Comparison of ENCODE assay signal across 16 mouse cellular contexts in genomic region chr3:6887053-6887700, GRCm38 (mm10).
DNase-seq lines count a peak whose midpoint lies in the region; ATAC-seq and TF ChIP-seq lines count a peak whose summit lies in the region.
"Had no signal": no experiment of that assay in that cellular context is flagged by ENCODE, and none has a peak within 500 bp of the region (broad histone marks: within the 10 kb centered on the region; RNA-seq: fewer than 3 reads in every experiment).

No protein-coding gene starts in this region.

- no peak overlapping the region; the same call in 1 of the 2 replicates for H3K27ac ChIP-seq in forebrain, embryonic 14.5 days (ENCODE audit: low read depth, low read length)
- no peak overlapping the region for H3K27ac ChIP-seq in gastrocnemius, adult 2 months
- H3K27ac ChIP-seq: embryonic facial prominence, embryonic 13.5 days; left cerebral cortex, adult 2 months; limb, embryonic 12.5 days had no signal

- DNase-seq in layer of hippocampus, adult 9-11 months, result peak; percentile 11
- no peak for DNase-seq in layer of hippocampus, adult 11-12 months (ENCODE audit: low spot score)
- peak; percentile 96 for DNase-seq in forebrain, embryonic 14.5 days (ENCODE audit: low spot score)
- peak; percentile 26 for DNase-seq in hindlimb bud, embryonic 11.5 days (ENCODE audit: extremely low spot score, low read depth, low spot score)
- peak; percentile 96 for DNase-seq in retina, postnatal 1 day
- no peak for DNase-seq in heart, postnatal 25 days (ENCODE audit: low spot score)
- DNase-seq in gastrocnemius, adult 2 months, result no peak
- DNase-seq: adrenal gland, adult 2 months; B cell, adult 2 months; cerebellum, postnatal 36 days; kidney, adult 11 months; kidney, postnatal 4 days; lung, postnatal 4 days had no signal

- H3K4me3 ChIP-seq in forebrain, embryonic 14.5 days (ENCODE audit: low read depth, low read length), result no peak overlapping the region
- H3K4me3 ChIP-seq in gastrocnemius, adult 2 months, result no peak overlapping the region
- H3K4me3 ChIP-seq: embryonic facial prominence, embryonic 13.5 days; left cerebral cortex, adult 2 months; limb, embryonic 12.5 days had no signal

- H3K9me3 ChIP-seq in forebrain, embryonic 14.5 days (replicated peaks; ENCODE audit: control insufficient read depth, low read length), result no peaks in the 10 kb centered on the region
- H3K9me3 ChIP-seq: embryonic facial prominence, embryonic 13.5 days; limb, embryonic 12.5 days had no signal

- peaks cover 9% of the 10 kb centered on the region; the same call in 1 of the 2 replicates for H3K27me3 ChIP-seq in forebrain, embryonic 14.5 days (replicated peaks; ENCODE audit: control insufficient read depth, insufficient read depth, low read length)
- H3K27me3 ChIP-seq: embryonic facial prominence, embryonic 13.5 days; limb, embryonic 12.5 days had no signal

- no peak overlapping the region; the same call in 1 of the 2 replicates for H3K4me2 ChIP-seq in forebrain, embryonic 14.5 days (ENCODE audit: low read length)
- H3K4me2 ChIP-seq: embryonic facial prominence, embryonic 13.5 days; limb, embryonic 12.5 days had no signal

- no peak for TF ChIP-seq CTCF in gastrocnemius, adult 2 months (IDR thresholded peaks at IDR 0.05)

- intact Hi-C loops in heart, postnatal 25 days (cut with DNase I), result no loop called here
- intact Hi-C loops in gastrocnemius, adult 2 months (cut with DNase I), result no loop called here

- peak; percentile 95 for ATAC-seq in forebrain, embryonic 14.5 days

- 8% methylated on average over 7 of the region's 7 CpGs for WGBS in forebrain, embryonic 14.5 days

- no peak overlapping the region for H3K9ac ChIP-seq in forebrain, embryonic 14.5 days (ENCODE audit: low read length)
- H3K9ac ChIP-seq: embryonic facial prominence, embryonic 13.5 days; limb, embryonic 12.5 days had no signal

- H3K36me3 ChIP-seq in forebrain, embryonic 14.5 days (ENCODE audit: control insufficient read depth, insufficient read depth, low read length), result no peaks in the 10 kb centered on the region
- H3K36me3 ChIP-seq: embryonic facial prominence, embryonic 13.5 days; limb, embryonic 12.5 days had no signal

- H3K4me1 ChIP-seq in forebrain, embryonic 14.5 days (ENCODE audit: control insufficient read depth, insufficient read depth, low read length), result peaks cover 11% of the 10 kb centered on the region; the same call in 1 of the 2 replicates
- H3K4me1 ChIP-seq: embryonic facial prominence, embryonic 13.5 days had no signal

Comparison
In these comparisons a context has a peak if more than half of its experiments do, and no peak if none do; other contexts are left out.
1. DNase-seq: peak in layer of hippocampus, adult 9-11 months (single experiment), forebrain, embryonic 14.5 days (single experiment), hindlimb bud, embryonic 11.5 days (single experiment) and retina, postnatal 1 day (single experiment); none in layer of hippocampus, adult 11-12 months (single experiment), heart, postnatal 25 days (single experiment) and gastrocnemius, adult 2 months (single experiment).